Mouse (Mus musculus): Measurements from ENCODE around the gene Ltbp3.

DNA sequence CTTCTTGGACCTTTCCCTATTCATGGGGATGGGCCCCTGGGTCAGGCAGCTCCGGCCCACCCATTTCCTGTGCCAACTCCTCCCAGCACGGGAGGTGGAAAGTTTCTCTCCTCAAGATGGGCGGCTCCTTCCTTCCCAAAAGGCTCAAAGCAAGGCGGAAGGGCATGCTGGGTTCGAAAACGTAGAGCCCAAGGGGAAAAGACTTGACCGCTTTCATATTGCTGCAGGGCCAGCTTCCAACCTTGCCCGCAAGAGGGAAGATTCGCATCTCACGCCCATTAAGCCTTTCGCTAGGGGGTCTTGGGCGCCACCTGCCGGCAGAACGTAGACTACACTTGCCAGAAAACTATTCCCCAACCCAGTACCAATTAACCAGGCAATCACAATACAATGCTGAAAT lies 13.0 kb upstream of the Ltbp3 start:
- TF ChIP-seq POLR2A (IDR thresholded peaks at IDR 0.05; ENCODE audit: control insufficient read depth, low read depth, low read length) (no peak), CTCF (IDR thresholded peaks at IDR 0.05; ENCODE audit: control insufficient read depth, insufficient read depth, insufficient replicate concordance, low read depth, low read length) (peak; percentile 93)

All from testis, adult 2 months (tissue).